Mouse (Mus musculus): Measurements from ENCODE around the gene Gdpgp1. TPM values are rescaled to one million over a fixed set of nuclear protein-coding genes. Genes with fewer than 3 reads are reported as not detected.

Gdpgp1 gene
- total and polyA plus RNA-seq, 3 experiments = 2.0 to 3.6 (median 3.0) TPM

GRCm38 (mm10) chr7:80252886-80253285 is 20.2 kb downstream of the Gdpgp1 start:
- Histone ChIP-seq H3K4me2 (ENCODE audit: insufficient read depth, low read depth, poor library complexity, severe bottlenecking) (no peak overlapping the region), H3K79me2 (replicated peaks; ENCODE audit: control insufficient read depth, extremely low read depth, insufficient read depth, poor library complexity, severe bottlenecking) (no peaks in the 10 kb centered on the region), H3K36me3 (replicated peaks in 1 of 2; ENCODE audit: control insufficient read depth in 1 of 2, insufficient read depth in 1 of 2, low read length in 1 of 2) (no peaks in the 10 kb centered on the region), H3K4me1 (ENCODE audit: control insufficient read depth in 1 of 2, insufficient read depth in 2 of 2) (peaks cover 2 to 14% of the 10 kb centered on the region in 2 experiments; a peak in 3 of 4 replicates), H3K9ac (ENCODE audit: insufficient read depth, low read depth) (no peak overlapping the region), H3K27me3 (replicated peaks) (peaks cover 3% of the 10 kb centered on the region), H3K27ac (ENCODE audit: insufficient read depth, low read depth) (no peak overlapping the region), H3K4me3 (replicated peaks in 1 of 3; ENCODE audit: low read depth in 2 of 3, low read length in 2 of 3, poor library complexity in 1 of 3) (no peak overlapping the region), H3K9me3 (replicated peaks; ENCODE audit: low read length) (no peaks in the 10 kb centered on the region)
- in situ Hi-C loops (cut with MboI; ENCODE audit: low pct_ligation_motif_present, low pct_unique_long_range_greater_than_20kb, low sequenced_read_pairs) = loop anchor here (25.0 kb wide), 1 partner anchor 241 kb away; the partner anchor contains the start of gene Zfp710
- DNase-seq (ENCODE audit: extremely low read depth) = no peak
- dilution Hi-C loops (cut with MboI; ENCODE audit: extremely low pct_ligation_motif_present, extremely low pct_unique_long_range_greater_than_20kb, low sequenced_read_pairs) = no loop called here
- TF ChIP-seq MYC (IDR thresholded peaks at IDR 0.05; ENCODE audit: low read depth, low read length) (no peak), NRF1 (IDR thresholded peaks at IDR 0.05; ENCODE audit: low read depth, low read length) (no peak), ZKSCAN1 (IDR thresholded peaks at IDR 0.05; ENCODE audit: borderline replicate concordance, low read depth, low read length) (no peak), CTCF (conservative IDR thresholded peaks at IDR 0.05 in 1 of 2, IDR thresholded peaks at IDR 0.05 in 1 of 2; ENCODE audit: low read depth in 2 of 2, low read length in 2 of 2) (no peak), ZNF384 (IDR thresholded peaks at IDR 0.05; ENCODE audit: low read depth, low read length) (no peak)

DNA sequence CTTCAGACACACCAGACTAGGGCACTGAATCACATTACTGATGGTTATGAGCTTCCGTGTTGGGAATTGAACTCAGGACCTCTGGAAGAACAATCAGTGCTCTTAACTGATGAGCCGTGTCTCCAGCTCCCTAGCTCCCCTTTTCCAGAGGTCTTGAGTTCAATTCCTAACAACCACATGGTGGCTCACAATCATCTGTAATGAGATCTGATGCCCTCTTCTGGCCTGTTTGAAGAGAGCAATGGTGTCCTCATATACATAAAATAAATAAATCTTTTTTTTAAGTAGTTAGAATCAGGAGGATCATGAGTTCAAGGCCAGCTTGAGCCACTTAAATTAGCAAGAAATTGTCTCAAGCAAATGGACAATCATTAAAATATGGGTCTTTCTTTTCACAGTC is 23.3 kb downstream of the Gdpgp1 start:
- in situ Hi-C loops (cut with MboI; ENCODE audit: low pct_ligation_motif_present, low pct_unique_long_range_greater_than_20kb, low sequenced_read_pairs) (loop anchor here (25.0 kb wide), 1 partner anchor 244 kb away; the partner anchor contains the start of gene Zfp710), dilution Hi-C loops (cut with MboI; ENCODE audit: extremely low pct_ligation_motif_present, extremely low pct_unique_long_range_greater_than_20kb, low sequenced_read_pairs) (no loop called here)
- Histone ChIP-seq H3K9ac (ENCODE audit: insufficient read depth, low read depth) (no peak overlapping the region), H3K79me2 (replicated peaks; ENCODE audit: control insufficient read depth, extremely low read depth, insufficient read depth, poor library complexity, severe bottlenecking) (no peaks in the 10 kb centered on the region), H3K9me3 (replicated peaks; ENCODE audit: low read length) (no peaks in the 10 kb centered on the region), H3K36me3 (replicated peaks in 1 of 2; ENCODE audit: control insufficient read depth in 1 of 2, insufficient read depth in 1 of 2, low read length in 1 of 2) (no peaks in the 10 kb centered on the region), H3K4me1 (ENCODE audit: control insufficient read depth in 1 of 2, insufficient read depth in 2 of 2) (peaks cover 2 to 24% of the 10 kb centered on the region in 2 experiments; a peak in 3 of 4 replicates), H3K27me3 (replicated peaks) (peaks cover 1% of the 10 kb centered on the region), H3K4me2 (ENCODE audit: insufficient read depth, low read depth, poor library complexity, severe bottlenecking) (no peak overlapping the region), H3K4me3 (replicated peaks in 1 of 3; ENCODE audit: low read depth in 2 of 3, low read length in 2 of 3, poor library complexity in 1 of 3) (no peak overlapping the region), H3K27ac (ENCODE audit: insufficient read depth, low read depth) (no peak overlapping the region)
- no peak for DNase-seq (ENCODE audit: extremely low read depth)
- TF ChIP-seq BHLHE40 (IDR thresholded peaks at IDR 0.05; ENCODE audit: low read depth, low read length) (no peak), RAD21 (IDR thresholded peaks at IDR 0.05; ENCODE audit: low read depth, low read length) (peak; percentile 42), POLR2A (IDR thresholded peaks at IDR 0.05; ENCODE audit: low read depth, low read length) (no peak), CHD2 (IDR thresholded peaks at IDR 0.05; ENCODE audit: low read length) (no peak), UBTF (IDR thresholded peaks at IDR 0.05; ENCODE audit: low read depth, low read length) (no peak), ZNF384 (IDR thresholded peaks at IDR 0.05; ENCODE audit: low read depth, low read length) (peak; percentile 52), MAFK (IDR thresholded peaks at IDR 0.05; ENCODE audit: insufficient replicate concordance, low read length) (no peak), CHD1 (IDR thresholded peaks at IDR 0.05; ENCODE audit: low read depth, low read length) (no peak), MXI1 (IDR thresholded peaks at IDR 0.05; ENCODE audit: low read depth, low read length) (no peak), ZKSCAN1 (IDR thresholded peaks at IDR 0.05; ENCODE audit: borderline replicate concordance, low read depth, low read length) (no peak), NRF1 (IDR thresholded peaks at IDR 0.05; ENCODE audit: low read depth, low read length) (no peak), USF1 (IDR thresholded peaks at IDR 0.05; ENCODE audit: low read depth, low read length) (no peak), MYC (IDR thresholded peaks at IDR 0.05; ENCODE audit: low read depth, low read length) (peak; percentile 65; the same call in 1 of the 2 replicates), MAZ (IDR thresholded peaks at IDR 0.05; ENCODE audit: low read depth, low read length) (no peak), JUND (conservative IDR thresholded peaks at IDR 0.05; ENCODE audit: low read depth, low read length) (no peak), JUN (IDR thresholded peaks at IDR 0.05; ENCODE audit: insufficient read depth, low read depth, low read length) (no peak), SMC3 (IDR thresholded peaks at IDR 0.05; ENCODE audit: low read depth, low read length) (peak; percentile 64), ZC3H11A (IDR thresholded peaks at IDR 0.05; ENCODE audit: low read depth, low read length) (0 out of 2 replicates have a peak, but pooled peaks have one; percentile 26), E2F4 (IDR thresholded peaks at IDR 0.05; ENCODE audit: insufficient replicate concordance, low read depth, low read length) (no peak), ETS1 (conservative IDR thresholded peaks at IDR 0.05; ENCODE audit: low read depth, low read length) (no peak), SIN3A (IDR thresholded peaks at IDR 0.05; ENCODE audit: low read length) (no peak), NELFE (IDR thresholded peaks at IDR 0.05; ENCODE audit: low read depth, low read length) (no peak), MAX (IDR thresholded peaks at IDR 0.05; ENCODE audit: low read length) (no peak), POLR2AphosphoS2 (IDR thresholded peaks at IDR 0.05; ENCODE audit: low read depth, low read length) (no peak), GABPA (IDR thresholded peaks at IDR 0.05; ENCODE audit: insufficient replicate concordance, low read depth, low read length) (no peak), MEF2A (IDR thresholded peaks at IDR 0.05; ENCODE audit: borderline replicate concordance, low read depth, low read length) (no peak), KAT2A (IDR thresholded peaks at IDR 0.05; ENCODE audit: insufficient replicate concordance, low read length) (no peak), ZMIZ1 (IDR thresholded peaks at IDR 0.05; ENCODE audit: low read depth, low read length) (no peak), HCFC1 (IDR thresholded peaks at IDR 0.05; ENCODE audit: low read depth, low read length) (no peak), CTCF (conservative IDR thresholded peaks at IDR 0.05 in 1 of 2, IDR thresholded peaks at IDR 0.05 in 1 of 2; ENCODE audit: low read depth in 2 of 2, low read length in 2 of 2) (peak in 1 of 2 experiments; percentile 74; a peak in 2 of 4 replicates), IRF4 (IDR thresholded peaks at IDR 0.05; ENCODE audit: low read depth, low read length) (no peak), ELF1 (IDR thresholded peaks at IDR 0.05; ENCODE audit: low read depth, low read length) (no peak)
